10 mouse cellular contexts compared by ENCODE assay signal in the genomic region with DNA sequence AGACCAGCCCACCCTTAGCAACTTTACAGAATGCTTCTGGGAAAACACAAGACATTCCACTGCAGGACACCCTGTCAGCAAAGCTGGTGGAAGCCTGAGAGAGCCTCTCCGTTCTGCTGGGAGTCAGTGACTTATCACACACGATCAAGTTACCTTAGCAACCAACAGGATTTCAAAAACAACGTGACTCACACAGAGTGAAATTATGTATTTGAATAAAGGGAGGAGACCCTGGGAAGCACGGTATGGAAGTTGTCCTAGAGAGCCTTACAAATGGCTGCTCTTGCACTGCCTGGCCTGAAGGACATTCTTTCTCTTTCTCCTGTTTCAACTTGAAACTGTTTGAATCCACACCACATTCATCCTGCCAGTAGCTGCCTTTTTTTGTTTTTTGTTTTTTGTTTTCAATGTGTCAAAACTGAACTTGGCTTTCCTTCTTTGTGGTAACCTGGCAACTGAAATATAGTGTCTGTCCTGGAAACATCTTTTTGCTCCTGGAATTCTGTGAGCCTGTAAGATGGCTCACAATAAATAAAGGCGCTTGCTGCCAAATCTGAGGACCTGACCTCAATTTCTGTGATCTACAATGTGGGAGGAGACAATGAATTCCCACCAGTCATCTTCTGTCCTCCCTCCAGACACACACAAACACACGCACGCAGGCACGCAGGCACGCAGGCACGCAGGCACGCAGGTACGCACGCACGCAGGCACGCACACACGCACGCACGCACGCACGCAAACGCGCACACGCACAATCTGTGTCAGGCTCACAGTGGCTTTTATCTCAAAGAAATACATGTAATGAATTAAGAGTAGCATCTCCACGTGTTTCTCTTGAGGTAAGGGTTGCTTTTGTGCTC. TPM values are rescaled to one million over a fixed set of nuclear protein-coding genes. Genes with fewer than 3 reads are reported as not detected.
A peak's percentile ranks its signal among the peaks of the same experiment; 100 is the strongest.
DNase-seq lines count a peak whose midpoint lies in the region; ATAC-seq lines count a peak whose summit lies in the region.
"Had no signal": no experiment of that assay in that cellular context is flagged by ENCODE, and none has a peak within 500 bp of the region (broad histone marks: within the 10 kb centered on the region; RNA-seq: fewer than 3 reads in every experiment).

No protein-coding gene starts in this region.

- no peaks in the 10 kb centered on the region for H3K9me3 ChIP-seq in lung, embryonic 16.5 days (ENCODE audit: control insufficient read depth, low read length)
- H3K9me3 ChIP-seq in embryonic facial prominence, embryonic 15.5 days (replicated peaks), result no peaks in the 10 kb centered on the region
- no peaks in the 10 kb centered on the region for H3K9me3 ChIP-seq in neural tube, embryonic 15.5 days (replicated peaks)

- H3K27me3 ChIP-seq in lung, embryonic 16.5 days (ENCODE audit: control insufficient read depth, insufficient read depth, low read depth, low read length), result no peaks in the 10 kb centered on the region
- H3K27me3 ChIP-seq in embryonic facial prominence, embryonic 15.5 days, result no peaks in the 10 kb centered on the region
- H3K27me3 ChIP-seq in neural tube, embryonic 15.5 days (replicated peaks), result no peaks in the 10 kb centered on the region
- H3K27me3 ChIP-seq: CH12.LX had no signal

- no peaks in the 10 kb centered on the region for H3K4me1 ChIP-seq in lung, embryonic 16.5 days (replicated peaks; ENCODE audit: control insufficient read depth, insufficient read depth, low read length)
- 0 out of 2 replicates have a peak, but pooled peaks cover 9% of the 10 kb centered on the region for H3K4me1 ChIP-seq in embryonic facial prominence, embryonic 15.5 days
- H3K4me1 ChIP-seq in neural tube, embryonic 15.5 days, result peaks cover 11% of the 10 kb centered on the region

- H3K27ac ChIP-seq in lung, embryonic 16.5 days (ENCODE audit: low read length), result no peak overlapping the region
- no peak overlapping the region for H3K27ac ChIP-seq in embryonic facial prominence, embryonic 15.5 days (replicated peaks)
- 0 out of 2 replicates have a peak overlapping the region, but pooled peaks have one; percentile 9 for H3K27ac ChIP-seq in neural tube, embryonic 15.5 days (replicated peaks)

- no peak overlapping the region for H3K9ac ChIP-seq in lung, embryonic 16.5 days (ENCODE audit: low read length)
- no peak overlapping the region for H3K9ac ChIP-seq in embryonic facial prominence, embryonic 15.5 days
- H3K9ac ChIP-seq in neural tube, embryonic 15.5 days (replicated peaks), result no peak overlapping the region

- peak; percentile 42 for DNase-seq in embryo, embryonic 10 days (ENCODE audit: low spot score)
- DNase-seq in embryo, embryonic 9.5 days (ENCODE audit: extremely low spot score), result no peak
- DNase-seq in lung, postnatal 36 days, result no peak
- DNase-seq in left cerebral cortex, postnatal 36 days (ENCODE audit: low spot score in 2 of 2), result no peak
- DNase-seq: cerebellum, adult 8-10 months had no signal

- WGBS in lung, embryonic 16.5 days, result 73% methylated on average over 24 of the region's 24 CpGs
- WGBS in embryonic facial prominence, embryonic 15.5 days, result 74% methylated on average over 24 of the region's 24 CpGs
- WGBS in neural tube, embryonic 15.5 days, result 70% methylated on average over 24 of the region's 24 CpGs

- H3K4me3 ChIP-seq in lung, embryonic 16.5 days (ENCODE audit: low read length), result no peak overlapping the region
- no peak overlapping the region for H3K4me3 ChIP-seq in embryonic facial prominence, embryonic 15.5 days (replicated peaks)
- H3K4me3 ChIP-seq in neural tube, embryonic 15.5 days (replicated peaks), result no peak overlapping the region

- no peaks in the 10 kb centered on the region for H3K36me3 ChIP-seq in lung, embryonic 16.5 days (ENCODE audit: control insufficient read depth, insufficient read depth, low read length)
- H3K36me3 ChIP-seq in embryonic facial prominence, embryonic 15.5 days, result no peaks in the 10 kb centered on the region
- H3K36me3 ChIP-seq in neural tube, embryonic 15.5 days, result no peaks in the 10 kb centered on the region

- ATAC-seq in lung, embryonic 16.5 days (ENCODE audit: low read depth), result peak; percentile 76
- ATAC-seq in embryonic facial prominence, embryonic 15.5 days (ENCODE audit: insufficient number of reproducible peaks, low FRiP score, low TSS enrichment, low read depth), result peak; percentile 78
- ATAC-seq in neural tube, embryonic 15.5 days (ENCODE audit: low FRiP score), result peak; percentile 35; the same call in 1 of the 2 replicates
- no peak for ATAC-seq in megakaryocyte progenitor cell, adult 5-6 weeks (replicated peaks; ENCODE audit: poor library complexity)

- H3K4me2 ChIP-seq in lung, embryonic 16.5 days (ENCODE audit: low read depth, low read length), result no peak overlapping the region
- H3K4me2 ChIP-seq in embryonic facial prominence, embryonic 15.5 days (replicated peaks), result no peak overlapping the region
- H3K4me2 ChIP-seq in neural tube, embryonic 15.5 days, result no peak overlapping the region

- intact Hi-C loops in left cerebral cortex, postnatal 36 days (cut with DNase I), result no loop called here

RNA-seq across cellular contexts. Expression of a gene that starts 33.9 kb away (rescaled TPM):
- 0.25 and 0.49 TPM in 2 replicates for polyA plus RNA-seq in lung, embryonic 16.5 days (2015; fragmentation: Nextera tagmentation; extraction: Ambion mirVana)
- not detected in 2 replicates for polyA plus RNA-seq in embryonic facial prominence, embryonic 15.5 days (2015; fragmentation: Nextera tagmentation; extraction: Ambion mirVana)
- polyA plus RNA-seq in neural tube, embryonic 15.5 days (2015; fragmentation: Nextera tagmentation; extraction: Ambion mirVana), result 5.5 TPM in 1 of 2 replicates, not detected in the other
- total RNA-seq in left cerebral cortex, postnatal 36 days (2021), result not detected
- 0.07 TPM in 1 of 2 replicates, not detected in the other for total RNA-seq in megakaryocyte progenitor cell, adult 5-6 weeks (2015)
- not detected in 2 replicates for total RNA-seq in megakaryocyte progenitor cell, adult 5-6 weeks (2017)

RNA-seq across cellular contexts. Expression of a gene that starts 57.0 kb away (rescaled TPM):
- polyA plus RNA-seq in lung, embryonic 16.5 days (2015; fragmentation: Nextera tagmentation; extraction: Ambion mirVana), result 0.25 and 0.73 TPM in 2 replicates
- 0.22 and 0.45 TPM in 2 replicates for polyA plus RNA-seq in embryonic facial prominence, embryonic 15.5 days (2015; fragmentation: Nextera tagmentation; extraction: Ambion mirVana)
- polyA plus RNA-seq in neural tube, embryonic 15.5 days (2015; fragmentation: Nextera tagmentation; extraction: Ambion mirVana), result 0.12 and 1.8 TPM in 2 replicates
- total RNA-seq in left cerebral cortex, postnatal 36 days (2021), result under 1 TPM in 1 of 2 experiments, not detected in 1; 0.15 TPM
- total RNA-seq in megakaryocyte progenitor cell, adult 5-6 weeks (2015), result 0.24 and 0.52 TPM in 2 replicates
- 0.07 TPM in 1 of 2 replicates, not detected in the other for total RNA-seq in megakaryocyte progenitor cell, adult 5-6 weeks (2017)
